Mouse (Mus musculus) forebrain, embryonic 15.5 days (tissue): ENCODE data around the gene CN725425. TPM values are rescaled to one million over a fixed set of nuclear protein-coding genes. Genes with fewer than 3 reads are reported as not detected.

Source experiments
- ATAC-seq: fragments of 200-750 bp; cut with Nextera tagmentation; replicated peaks from 2 replicates; pipeline ENCODE4 v1.8.0; 2017; ENCODE audit warnings: mild to moderate bottlenecking, moderate TSS enrichment, moderate library complexity
- H3K27ac ChIP-seq: fragments of 300-500 bp; sonication (generic); replicated peaks from 2 replicates; pipeline ENCODE4 v1.5.1; 2015; ENCODE audit warnings: mild to moderate bottlenecking, inconsistent platforms
- H3K27me3 ChIP-seq: fragments of 300-500 bp; sonication (generic); 2 replicates; pipeline ENCODE4 v1.6.1; 2015; ENCODE audit warnings: inconsistent platforms
- H3K36me3 ChIP-seq: fragments of 300-500 bp; sonication (generic); 2 replicates; pipeline ENCODE4 v1.6.1; 2015; ENCODE audit warnings: mild to moderate bottlenecking, inconsistent platforms
- H3K4me1 ChIP-seq: fragments of 300-500 bp; sonication (generic); 2 replicates; pipeline ENCODE4 v1.6.1; 2015; ENCODE audit warnings: inconsistent platforms
- H3K4me2 ChIP-seq: fragments of 300-500 bp; sonication (generic); replicated peaks from 2 replicates; pipeline ENCODE4 v1.6.1; 2015; ENCODE audit warnings: mild to moderate bottlenecking, inconsistent platforms
- H3K4me3 ChIP-seq: fragments of 300-500 bp; sonication (generic); 2 replicates; pipeline ENCODE4 v1.5.1; 2015; ENCODE audit warnings: mild to moderate bottlenecking, inconsistent platforms
- H3K9ac ChIP-seq: fragments of 300-500 bp; sonication (generic); replicated peaks from 2 replicates; pipeline ENCODE4 v1.6.1; 2015; ENCODE audit warnings: mild to moderate bottlenecking, inconsistent platforms
- H3K9me3 ChIP-seq: fragments of 300-500 bp; sonication (generic); 2 replicates; pipeline ENCODE4 v1.6.1; 2016; ENCODE audit warnings: inconsistent platforms
- WGBS: fragments of 180-500 bp; shearing (Covaris S2); methylation state at CpG from one replicate; pipeline ENCODE4 v1.1.7; 2015; ENCODE audit warnings: mixed read lengths; 5-methylcytosine and 5-hydroxymethylcytosine counted together
- polyA plus RNA-seq: library from polyadenylated mRNA; unstranded; fragments of >200 nt; fragmentation: Nextera tagmentation; extraction: Ambion mirVana; gene quantifications from 2 replicates; pipeline ENCODE4 v1.2.1, GENCODE M21; 2015

CN725425 gene
- polyA plus RNA-seq, 1 experiment from 2014 or later, result not detected

GRCm38 (mm10) chr15:91179911-91180622, 19.2 kb upstream of the CN725425 start:
- Histone ChIP-seq H3K27me3 (no peaks in the 10 kb centered on the region), H3K9me3 (no peaks in the 10 kb centered on the region), H3K9ac (no peak overlapping the region), H3K4me2 (no peak overlapping the region), H3K36me3 (peaks cover 3% of the 10 kb centered on the region; the same call in 1 of the 2 replicates), H3K27ac (peak overlapping the region; percentile 54; the same call in 1 of the 2 replicates), H3K4me1 (peaks cover 9% of the 10 kb centered on the region; the same call in 1 of the 2 replicates), H3K4me3 (no peak overlapping the region)
- WGBS, result 47% methylated on average over 15 of the region's 15 CpGs
- ATAC-seq, result no peak

- WGBS, result 71% methylated on average over 6 of the region's 6 CpGs
- Histone ChIP-seq H3K4me2 (no peak overlapping the region), H3K27me3 (no peaks in the 10 kb centered on the region), H3K36me3 (no peaks in the 10 kb centered on the region), H3K27ac (no peak overlapping the region), H3K4me3 (no peak overlapping the region), H3K4me1 (peaks cover 30% of the 10 kb centered on the region), H3K9ac (no peak overlapping the region), H3K9me3 (no peaks in the 10 kb centered on the region)
- no peak for ATAC-seq
Observed at GRCm38 (mm10) chr15:91186358-91186757, 12.9 kb upstream of the CN725425 start.

GRCm38 (mm10) chr15:91190026-91190425, 9.3 kb upstream of the CN725425 start:
- H3K4me3 ChIP-seq, result peak overlapping the region; percentile 54
- whole genome bisulfite sequencing, result 3% methylated on average over 4 of the region's 4 CpGs
- peak overlapping the region; percentile 87; the same call in 1 of the 2 replicates for H3K27ac ChIP-seq
- H3K36me3 ChIP-seq, result no peaks in the 10 kb centered on the region
- H3K9me3 ChIP-seq, result no peaks in the 10 kb centered on the region
- H3K4me2 ChIP-seq, result peak overlapping the region; percentile 79
- no peak for ATAC-seq
- peaks cover 35% of the 10 kb centered on the region for H3K4me1 ChIP-seq
- H3K9ac ChIP-seq, result peak overlapping the region; percentile 51
- no peaks in the 10 kb centered on the region for H3K27me3 ChIP-seq

GRCm38 (mm10) chr15:91190519-91191207, 8.6 kb upstream of the CN725425 start:
- peak; percentile 60 for ATAC-seq
- H3K4me3 ChIP-seq, result peak overlapping the region; percentile 54
- peak overlapping the region; percentile 79 for H3K4me2 ChIP-seq
- peak overlapping the region; percentile 51 for H3K9ac ChIP-seq
- H3K36me3 ChIP-seq, result no peaks in the 10 kb centered on the region
- H3K27ac ChIP-seq, result peak overlapping the region; percentile 87
- no peaks in the 10 kb centered on the region for H3K9me3 ChIP-seq
- 16% methylated on average over 17 of the region's 17 CpGs for whole genome bisulfite sequencing
- H3K4me1 ChIP-seq, result peaks cover 35% of the 10 kb centered on the region
- no peaks in the 10 kb centered on the region for H3K27me3 ChIP-seq

- WGBS, result 0% methylated on average over 22 of the region's 22 CpGs
- peak within 1 kb of the TSS; percentile 79 for H3K4me2 ChIP-seq
- ATAC-seq, result peak; percentile 94
- H3K27ac ChIP-seq, result peak within 1 kb of the TSS; percentile 87
- no peaks in the 10 kb centered on the region for H3K36me3 ChIP-seq
- H3K4me1 ChIP-seq, result peaks cover 35% of the 10 kb centered on the region
- no peaks in the 10 kb centered on the region for H3K27me3 ChIP-seq
- H3K4me3 ChIP-seq, result peak within 1 kb of the TSS; percentile 54
- H3K9ac ChIP-seq, result peak within 1 kb of the TSS; percentile 51
- H3K9me3 ChIP-seq, result no peaks in the 10 kb centered on the region
Observed at GRCm38 (mm10) chr15:91191412-91192222, 7.7 kb upstream of the CN725425 start, which contains the start of gene Abcd2. TSS of gene Abcd2 (minus strand) at chr15:91191799.

GRCm38 (mm10) chr15:91192223-91192598, 7.1 kb upstream of the CN725425 start:
- H3K36me3 ChIP-seq, result no peaks in the 10 kb centered on the region
- no peaks in the 10 kb centered on the region for H3K9me3 ChIP-seq
- peaks cover 35% of the 10 kb centered on the region for H3K4me1 ChIP-seq
- H3K9ac ChIP-seq, result peak overlapping the region; percentile 51
- H3K27ac ChIP-seq, result peak overlapping the region; percentile 87
- peak overlapping the region; percentile 54 for H3K4me3 ChIP-seq
- WGBS, result 10% methylated on average over 7 of the region's 7 CpGs
- no peaks in the 10 kb centered on the region for H3K27me3 ChIP-seq
- peak overlapping the region; percentile 79 for H3K4me2 ChIP-seq
- peak; percentile 62 for ATAC-seq

GRCm38 (mm10) chr15:91200833-91201232, 1.5 kb downstream of the CN725425 start:
- Histone ChIP-seq H3K9me3 (no peaks in the 10 kb centered on the region), H3K4me3 (no peak overlapping the region), H3K9ac (no peak overlapping the region), H3K36me3 (no peaks in the 10 kb centered on the region), H3K27ac (no peak overlapping the region), H3K4me1 (no peaks in the 10 kb centered on the region), H3K4me2 (no peak overlapping the region), H3K27me3 (no peaks in the 10 kb centered on the region)
- 98% methylated on average over 1 of the region's 1 CpGs for WGBS
- ATAC-seq, result no peak

- no peak overlapping the region for H3K4me3 ChIP-seq
- 86% methylated on average over 1 of the region's 1 CpGs for WGBS
- H3K9ac ChIP-seq, result no peak overlapping the region
- no peaks in the 10 kb centered on the region for H3K27me3 ChIP-seq
- no peak overlapping the region for H3K4me2 ChIP-seq
- H3K9me3 ChIP-seq, result no peaks in the 10 kb centered on the region
- H3K36me3 ChIP-seq, result no peaks in the 10 kb centered on the region
- no peaks in the 10 kb centered on the region for H3K4me1 ChIP-seq
- no peak overlapping the region for H3K27ac ChIP-seq
- ATAC-seq, result no peak
Observed at GRCm38 (mm10) chr15:91202486-91202885, 3.2 kb downstream of the CN725425 start.

- Histone ChIP-seq H3K27me3 (no peaks in the 10 kb centered on the region), H3K4me1 (no peaks in the 10 kb centered on the region), H3K27ac (no peak overlapping the region), H3K4me3 (no peak overlapping the region), H3K36me3 (no peaks in the 10 kb centered on the region), H3K4me2 (no peak overlapping the region), H3K9ac (no peak overlapping the region), H3K9me3 (no peaks in the 10 kb centered on the region)
- 92% methylated on average over 3 of the region's 3 CpGs for WGBS
- ATAC-seq, result no peak
Observed at GRCm38 (mm10) chr15:91203521-91203920, 4.2 kb downstream of the CN725425 start.

- Histone ChIP-seq H3K36me3 (no peaks in the 10 kb centered on the region), H3K9ac (no peak overlapping the region), H3K9me3 (no peaks in the 10 kb centered on the region), H3K27me3 (no peaks in the 10 kb centered on the region), H3K4me3 (no peak overlapping the region), H3K4me2 (no peak overlapping the region), H3K4me1 (no peaks in the 10 kb centered on the region), H3K27ac (no peak overlapping the region)
- ATAC-seq, result no peak
- WGBS, result 91% methylated on average over 5 of the region's 5 CpGs
Observed at GRCm38 (mm10) chr15:91206518-91206917, 7.2 kb downstream of the CN725425 start.

GRCm38 (mm10) chr15:91237294-91237693, 38.0 kb downstream of the CN725425 start:
- Histone ChIP-seq H3K4me1 (no peaks in the 10 kb centered on the region), H3K4me3 (no peak overlapping the region), H3K36me3 (no peaks in the 10 kb centered on the region), H3K9me3 (no peaks in the 10 kb centered on the region), H3K9ac (no peak overlapping the region), H3K4me2 (no peak overlapping the region), H3K27ac (no peak overlapping the region), H3K27me3 (no peaks in the 10 kb centered on the region)
- no peak for ATAC-seq
- WGBS, result 89% methylated on average over 5 of the region's 5 CpGs
